Mouse (Mus musculus) megakaryocyte, adult 5-6 weeks (primary cell): ENCODE measurements around the gene Trh. TPM values are rescaled to one million over a fixed set of nuclear protein-coding genes. Genes with fewer than 3 reads are reported as not detected.

Experiments used
- ATAC-seq: 2 replicates; pipeline ENCODE4 v1.8.0; 2016; ENCODE audit warnings: mild to moderate bottlenecking, inconsistent platforms; ENCODE audit not compliant: poor library complexity, severe bottlenecking
- total RNA-seq, 2 experiments: library from RNA; stranded (forward) in 1 of 2; stranded (reverse) in 1 of 2; fragments of 153-499, 151-499 nt in 1 of 2; fragments of 221-1000, 200-1000 nt in 1 of 2; gene quantifications; 2 replicates each; pipeline versions ENCODE4 v1.2.3 to v1.2.4; 2015 to 2017

Trh gene
- total RNA-seq, 2 experiments from 2014 or later = not detected

DNA sequence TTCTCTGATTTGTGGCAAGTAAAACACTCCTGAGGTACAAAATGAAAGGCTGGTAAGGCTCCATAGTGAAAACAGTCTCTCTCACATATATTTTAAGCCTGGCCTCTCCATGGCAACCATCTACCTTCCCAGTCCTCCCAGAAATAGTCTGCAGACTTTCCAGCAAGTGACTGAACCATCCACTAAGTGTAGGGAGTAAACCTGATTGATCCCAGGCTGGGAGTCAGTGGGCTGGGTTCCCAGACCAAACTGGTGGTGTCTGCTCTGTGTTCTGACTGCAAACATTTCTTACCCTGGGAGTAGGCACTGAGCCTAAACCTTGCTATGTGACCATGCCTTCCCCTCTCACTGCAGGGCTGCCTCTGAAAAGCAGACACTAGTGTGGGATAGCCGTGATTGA is 19.5 kb downstream of the Trh start:
- ATAC-seq = no peak

DNA sequence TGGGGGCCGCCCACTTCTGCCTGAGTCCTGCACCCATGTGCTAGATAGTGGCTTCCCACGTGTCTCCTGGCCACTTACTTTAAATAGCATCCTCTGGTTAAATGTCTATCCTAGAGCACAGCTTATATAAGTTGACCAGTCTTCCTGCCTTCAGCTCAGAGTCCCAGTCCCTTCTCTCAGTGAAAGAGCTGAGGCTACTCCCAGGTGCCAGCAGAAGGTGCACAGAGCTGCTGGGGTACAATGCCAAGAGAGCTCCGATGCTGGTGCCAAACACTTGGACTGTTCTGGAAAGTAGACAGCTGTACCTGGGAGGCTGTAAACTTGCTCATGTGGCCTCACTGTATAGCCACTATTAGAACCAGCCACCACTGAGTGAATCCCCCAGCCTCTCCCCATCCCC is 22.4 kb downstream of the Trh start:
- no peak for ATAC-seq

GRCm38 (mm10) chr6:92221604-92222003 is 22.8 kb downstream of the Trh start:
- no peak for ATAC-seq

DNA sequence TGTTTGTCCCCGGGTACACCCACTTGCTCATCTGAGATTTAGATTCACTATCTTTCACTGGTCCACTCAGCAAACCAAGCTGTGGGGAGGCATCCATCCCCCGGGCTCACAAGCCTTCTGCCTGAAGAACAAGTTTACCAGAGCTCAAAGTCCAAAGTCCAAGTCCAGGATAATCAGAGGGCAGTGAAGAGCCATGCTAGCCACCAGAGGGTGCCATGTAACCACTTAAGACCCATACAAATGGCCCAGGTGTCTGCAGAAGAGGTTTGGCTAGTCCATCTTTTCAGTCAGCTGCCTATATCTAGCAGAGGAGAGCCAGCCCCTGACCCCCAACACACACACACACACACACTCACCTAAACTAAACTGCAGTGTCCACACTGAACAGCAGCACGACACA is 25.0 kb downstream of the Trh start:
- no peak for ATAC-seq

DNA sequence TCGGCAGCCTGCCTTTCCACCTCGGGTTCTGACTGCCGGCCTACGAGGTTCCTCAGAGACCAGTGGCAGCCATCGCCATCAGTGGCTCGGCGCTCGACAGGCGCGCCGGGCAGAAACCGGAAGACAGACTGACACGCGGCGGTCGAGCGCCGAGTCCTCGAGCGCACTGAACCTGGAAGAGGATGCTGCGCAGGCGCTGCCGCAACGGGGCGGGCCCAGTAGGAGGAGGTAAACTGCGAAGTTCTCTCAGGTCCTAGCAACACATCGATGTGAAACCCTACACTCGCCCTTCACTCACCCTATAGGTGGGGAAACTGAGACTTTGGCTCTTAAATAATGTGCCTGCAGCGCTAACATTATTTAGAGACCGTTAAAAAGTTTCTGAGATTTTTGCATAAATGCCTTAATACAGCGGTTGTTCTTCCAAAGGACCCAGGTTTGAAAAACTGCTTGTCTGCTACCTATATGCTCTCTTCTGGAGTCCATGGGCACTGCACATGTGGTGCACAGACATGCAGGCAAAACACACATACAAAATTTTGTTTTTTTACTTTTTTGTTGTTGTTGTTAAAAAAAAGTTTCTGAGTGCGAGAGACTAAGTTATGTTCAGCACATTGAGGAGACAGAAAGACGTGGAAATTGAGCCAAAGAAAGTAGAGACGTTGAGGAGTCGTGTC is 29.5 kb downstream of the Trh start, which contains the start of gene Rbsn:
TSS of gene Rbsn (minus strand) at position 153 of the 677 bp plus-strand sequence.
- ATAC-seq = peak; percentile 99

DNA sequence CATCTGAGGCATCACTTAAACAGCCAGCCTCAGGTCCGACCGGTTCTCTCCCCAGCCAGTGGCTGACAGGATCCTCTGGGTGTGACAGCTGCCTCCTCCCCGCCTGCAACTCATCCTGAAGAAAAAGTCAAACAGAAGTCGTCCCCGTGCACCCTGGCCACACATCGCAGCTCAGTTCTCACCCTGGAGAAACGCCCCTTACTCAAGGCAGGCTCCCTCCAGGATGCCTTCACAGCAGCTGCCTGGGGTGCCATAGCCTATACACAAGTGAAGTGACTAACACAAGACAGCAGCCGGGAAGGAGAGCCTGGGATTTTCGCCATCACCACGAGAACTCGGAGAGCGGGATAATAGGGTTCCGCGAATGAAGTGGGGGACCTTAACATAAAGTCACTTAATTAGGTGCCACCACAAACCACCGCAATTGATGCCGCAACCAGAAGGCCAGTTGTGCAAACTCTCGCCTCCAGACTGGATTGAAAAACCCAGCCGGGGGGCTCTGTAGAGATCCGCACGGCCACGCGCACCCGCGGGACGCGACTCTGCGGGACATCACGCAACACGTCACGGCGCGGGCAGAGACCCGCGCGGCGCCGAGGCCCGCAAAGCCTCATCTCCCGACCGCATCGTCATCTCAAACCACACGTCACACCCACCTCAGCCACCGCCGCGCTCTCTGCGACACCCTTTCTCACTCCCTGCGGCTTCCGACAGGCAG is 30.2 kb downstream of the Trh start:
- peak; percentile 62 for ATAC-seq

DNA sequence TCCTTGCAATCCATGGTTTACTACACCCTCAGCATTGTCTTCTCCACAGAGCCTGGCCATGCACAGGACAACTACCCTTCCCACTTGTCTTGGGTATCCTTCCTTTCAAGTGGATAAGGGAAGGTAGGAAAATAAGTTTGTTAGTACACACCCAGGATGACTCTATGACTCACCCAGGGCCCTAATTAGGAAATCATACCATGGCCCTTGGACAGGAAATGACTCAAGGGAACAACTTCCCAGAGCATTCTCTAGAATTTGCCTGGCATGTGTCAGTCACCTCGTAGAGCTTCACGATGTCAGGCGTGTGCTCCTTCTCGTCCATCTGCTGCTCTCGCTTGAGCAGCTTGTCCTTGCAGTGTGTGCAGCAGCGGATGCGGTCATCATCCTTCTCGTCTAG is 45.0 kb downstream of the Trh start:
- ATAC-seq = peak; percentile 75

Other genes with a start within 250 kb of the Trh start
- gene Nr2c2, start 153.3 kb downstream of the Trh start, total RNA-seq (2015) = 35.7 and 40.5 TPM in 2 replicates
- gene Nr2c2, start 153.3 kb downstream of the Trh start, total RNA-seq (2017) = 43.0 and 43.5 TPM in 2 replicates
- 22.0 and 43.1 TPM in 2 replicates for gene Mrps25, start 60.6 kb downstream of the Trh start, total RNA-seq (2015)
- 35.3 and 38.4 TPM in 2 replicates for gene Mrps25, start 60.6 kb downstream of the Trh start, total RNA-seq (2017)
- 9.5 and 9.6 TPM in 2 replicates for gene Rbsn, start 29.7 kb downstream of the Trh start, total RNA-seq (2015)
- gene Rbsn, start 29.7 kb downstream of the Trh start, total RNA-seq (2017) = 18.4 and 22.7 TPM in 2 replicates